Mouse (Mus musculus): Measurements from ENCODE around the gene Samd14.
"Not testable (repeated sequence)": the region's sequence is repeated elsewhere in the genome, so short reads cannot be mapped to it uniquely, and the experiment has no call there.

The Samd14 gene

DNA sequence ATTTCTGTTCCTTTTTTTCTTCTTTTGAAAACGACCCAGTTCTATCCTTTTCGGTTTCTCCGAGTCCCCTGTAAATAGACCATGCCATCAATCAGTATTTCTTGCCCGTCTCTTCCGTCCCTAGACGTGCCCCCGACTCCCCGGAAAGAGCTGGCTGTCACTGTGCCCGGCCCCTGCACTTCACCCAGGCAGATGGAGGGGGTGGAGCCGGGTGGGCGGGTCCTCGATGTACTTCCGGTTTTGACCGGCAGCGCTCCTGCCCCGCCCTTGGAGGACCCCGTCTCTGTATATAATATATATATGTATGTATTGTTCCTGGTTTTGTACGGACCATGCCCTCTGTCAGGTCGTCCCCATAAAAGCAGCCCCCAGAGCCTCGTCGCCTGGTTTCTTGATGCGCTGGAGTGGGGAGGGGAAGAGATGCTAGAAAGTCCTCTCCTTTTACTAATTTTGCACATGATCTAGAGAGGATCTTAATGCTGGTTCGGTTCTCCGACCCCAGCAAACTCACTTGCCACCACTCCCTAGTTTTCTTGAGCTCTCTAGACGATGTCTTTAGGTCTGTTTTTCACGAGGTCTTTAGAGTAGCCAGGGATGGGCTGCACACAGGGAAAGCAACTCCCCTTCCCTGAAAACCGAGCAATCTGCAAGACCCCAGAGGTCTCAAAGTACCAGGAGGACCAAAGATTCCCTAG, 3.0 kb upstream of the Samd14 start:
- peak; percentile 81 for DNase-seq

DNA sequence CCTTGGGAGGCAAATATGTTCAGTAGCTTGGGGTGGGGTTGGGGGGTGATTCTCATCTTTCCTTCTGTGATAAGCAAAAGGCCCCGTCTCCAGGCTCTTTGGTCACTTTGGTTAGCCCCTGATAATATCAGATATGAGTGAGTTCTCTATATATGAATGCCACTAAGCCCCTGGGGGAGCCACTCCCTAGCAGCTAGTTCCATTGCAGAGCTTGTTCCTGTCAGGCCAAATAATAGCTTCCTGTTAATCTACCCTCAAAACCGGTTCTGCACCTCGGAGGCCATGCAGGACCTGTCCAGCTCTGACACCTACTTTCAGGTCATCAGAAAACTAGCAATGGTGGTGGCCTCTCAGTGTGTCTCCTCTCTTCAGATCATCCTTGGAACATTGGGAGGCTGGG, 2.3 kb upstream of the Samd14 start:
- no peak for DNase-seq

DNA sequence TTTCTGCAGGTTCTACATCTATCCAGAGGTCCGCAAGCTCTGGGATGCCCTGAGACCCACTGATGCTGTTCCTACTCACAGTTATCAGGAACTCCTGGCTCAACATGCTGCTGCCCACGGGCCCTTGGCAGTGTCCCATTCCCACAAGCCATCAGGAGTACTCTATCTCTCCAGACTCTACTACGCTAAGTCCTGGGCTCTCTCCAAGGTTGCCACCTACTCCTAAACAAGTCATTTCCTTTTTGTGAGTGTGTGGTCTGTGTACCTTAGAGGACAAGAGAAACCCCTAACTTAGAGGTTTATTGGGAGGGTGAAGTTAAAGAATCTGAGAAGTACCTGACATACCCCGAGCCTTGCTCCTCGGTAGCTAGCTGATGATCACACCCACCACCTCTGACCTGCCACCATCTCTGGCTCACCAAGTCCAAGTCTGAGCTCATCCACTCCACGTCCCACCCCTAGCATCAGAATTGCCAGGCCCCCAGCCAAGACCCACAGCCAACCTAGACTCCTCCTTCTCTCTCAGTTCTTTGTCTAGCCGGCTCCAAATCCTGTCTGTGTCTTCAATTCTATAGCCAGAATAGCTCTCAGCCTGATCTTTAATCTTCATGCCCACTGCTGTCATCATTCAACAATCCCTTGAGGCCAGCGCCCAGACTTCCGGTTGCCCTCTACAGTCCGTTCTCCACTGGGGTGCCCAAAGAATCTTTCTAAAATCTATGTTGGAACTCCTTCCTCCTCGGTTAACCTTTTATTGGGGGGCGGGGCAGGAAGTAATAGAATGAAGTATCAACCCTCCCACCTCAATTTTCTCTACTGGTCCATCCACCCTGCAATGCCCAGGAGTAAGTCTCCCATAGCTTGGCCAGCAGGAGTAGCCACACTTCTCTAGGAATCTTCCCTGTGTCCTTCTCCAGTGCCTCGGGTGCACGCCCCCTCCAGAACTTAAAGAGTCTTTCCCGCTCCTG, 734 bp upstream of the Samd14 start:
- DNase-seq: no peak

DNA sequence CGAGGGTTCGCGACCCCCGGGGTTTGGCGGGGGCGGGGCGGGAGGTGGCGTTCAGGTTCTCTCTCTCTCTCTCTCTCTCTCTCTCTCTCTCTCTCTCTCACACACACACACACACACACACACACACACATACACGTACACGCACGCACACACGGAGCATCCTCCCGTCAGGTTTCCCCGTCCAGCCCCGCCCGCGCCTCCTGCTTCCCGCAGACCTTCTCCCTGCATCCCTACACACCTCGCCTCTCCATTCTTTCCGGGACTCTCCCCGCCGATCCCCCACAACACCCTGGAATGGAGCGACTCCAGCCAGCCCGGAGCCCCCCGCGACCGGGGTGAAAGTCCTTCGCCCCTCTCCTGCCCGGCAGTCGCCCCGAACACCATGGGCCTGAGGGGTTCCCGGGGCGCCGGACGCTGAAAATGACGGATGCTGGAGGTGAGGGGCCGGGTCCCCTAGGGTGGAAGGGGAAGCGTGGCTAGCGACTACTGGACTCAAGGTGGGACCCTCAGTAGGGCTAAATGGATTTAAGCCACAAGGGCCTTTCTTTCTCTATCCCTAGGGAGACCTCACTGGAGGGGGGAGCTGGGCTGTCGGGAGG, 561 bp downstream of the Samd14 start:
- peak; percentile 85 for DNase-seq

DNA sequence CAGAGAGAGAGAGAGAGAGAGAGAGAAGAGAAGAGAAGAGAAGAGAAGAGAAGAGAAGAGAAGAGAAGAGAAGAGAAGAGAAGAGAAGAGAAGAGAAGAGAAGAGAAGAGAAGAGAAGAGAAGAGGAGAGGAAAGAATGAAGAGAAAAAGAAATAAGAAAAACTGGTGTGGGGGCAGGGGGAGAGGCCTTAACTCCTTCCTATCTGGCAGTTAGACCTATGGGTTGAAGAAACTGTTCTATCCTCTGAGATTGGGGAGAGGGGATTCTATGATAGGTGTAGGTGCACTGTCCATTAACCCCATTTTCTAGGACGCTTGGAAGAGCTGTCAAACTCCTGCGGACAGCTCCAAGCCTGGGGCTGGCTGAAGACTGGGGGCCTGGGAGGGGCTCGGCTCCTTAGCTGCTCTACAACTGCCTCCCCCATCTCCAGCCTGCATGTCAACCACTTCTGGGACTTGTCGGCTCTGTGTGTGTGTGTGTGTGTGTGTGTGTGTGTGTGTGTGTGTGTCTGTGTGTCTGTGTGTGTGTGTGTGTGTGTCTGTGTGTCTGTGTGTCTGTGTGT, 1.2 kb downstream of the Samd14 start:
- DNase-seq: not testable (repeated sequence)

DNA sequence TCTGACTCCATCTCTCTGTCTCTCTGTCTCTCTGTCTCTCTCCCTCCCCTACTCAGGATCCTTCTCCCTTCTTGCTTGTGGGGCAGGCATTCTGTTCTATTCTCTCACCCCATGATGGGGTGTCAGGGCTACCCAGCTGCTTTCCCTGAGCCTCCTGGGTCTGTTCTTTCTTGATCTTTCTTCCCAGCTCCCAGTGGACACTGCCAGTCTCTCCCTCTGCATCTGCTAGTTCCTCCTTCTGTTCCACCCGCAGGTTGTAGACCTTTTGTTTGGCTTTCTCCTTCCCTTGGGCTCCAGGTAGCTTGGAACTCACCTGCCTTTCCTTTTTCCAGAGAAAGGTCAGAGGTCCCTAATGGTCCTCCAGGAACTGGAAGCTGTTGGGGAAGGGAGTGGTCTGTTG, 1.7 kb downstream of the Samd14 start:
- DNase-seq: no peak

DNA sequence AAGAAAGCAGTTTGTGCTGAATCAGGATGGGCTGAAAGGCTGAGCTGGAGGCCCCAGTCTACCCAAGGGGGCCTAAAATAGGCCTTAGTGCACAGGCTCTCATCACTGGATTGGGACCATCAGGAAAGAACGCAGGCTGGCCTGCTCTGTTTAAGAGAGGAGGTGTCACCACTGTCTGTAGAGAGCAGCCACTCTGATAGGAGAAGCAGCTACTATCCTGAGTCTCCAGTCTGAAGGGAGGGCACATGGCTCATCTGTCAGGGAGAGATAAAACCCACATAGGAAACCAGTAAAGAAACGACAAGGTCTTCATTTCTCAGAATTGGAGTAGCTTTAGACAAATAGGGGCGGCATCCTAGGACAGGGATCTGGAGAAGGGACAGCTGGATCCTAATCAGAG, 2.4 kb downstream of the Samd14 start:
- no peak for DNase-seq

DNA sequence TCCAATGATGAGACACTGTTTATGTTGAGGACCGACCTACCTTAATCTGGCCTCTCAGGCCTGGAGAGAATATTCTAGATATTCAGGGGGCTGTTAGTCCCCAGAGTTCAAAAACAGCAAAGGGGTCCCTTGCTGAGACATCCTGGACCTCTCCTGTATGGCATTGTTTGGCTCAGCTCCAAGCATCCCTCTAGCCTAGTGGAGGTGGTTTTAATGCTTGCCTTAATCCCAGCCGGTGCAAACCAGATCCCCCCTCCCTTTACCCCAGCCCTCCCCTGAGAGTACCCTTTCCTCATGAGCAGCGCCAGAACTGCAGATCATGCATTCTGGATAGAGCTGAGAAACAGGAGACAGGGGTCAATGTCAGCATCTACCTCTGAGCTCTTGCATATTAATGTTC, 2.8 kb downstream of the Samd14 start:
- no peak for DNase-seq

DNA sequence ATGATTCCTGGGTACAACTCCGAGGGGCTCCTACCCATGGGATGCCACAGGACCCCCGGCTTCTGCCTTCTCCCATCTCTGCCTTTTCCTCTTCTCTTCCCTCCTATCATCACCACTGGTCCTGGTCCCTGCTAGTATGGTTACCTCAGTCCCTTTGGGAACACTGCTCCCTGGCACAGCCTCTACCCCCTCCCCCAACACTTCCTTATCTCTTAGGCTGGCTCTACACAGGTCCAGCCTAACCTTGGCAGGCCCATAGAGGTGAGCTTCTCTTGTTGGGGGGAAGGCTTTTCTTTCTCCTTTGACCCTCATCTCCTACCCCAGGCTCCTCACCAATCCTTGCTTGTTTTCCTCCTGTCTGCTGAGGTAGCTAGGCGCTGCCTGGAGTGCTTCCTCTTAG, 5.8 kb downstream of the Samd14 start:
- no peak for DNase-seq

DNA sequence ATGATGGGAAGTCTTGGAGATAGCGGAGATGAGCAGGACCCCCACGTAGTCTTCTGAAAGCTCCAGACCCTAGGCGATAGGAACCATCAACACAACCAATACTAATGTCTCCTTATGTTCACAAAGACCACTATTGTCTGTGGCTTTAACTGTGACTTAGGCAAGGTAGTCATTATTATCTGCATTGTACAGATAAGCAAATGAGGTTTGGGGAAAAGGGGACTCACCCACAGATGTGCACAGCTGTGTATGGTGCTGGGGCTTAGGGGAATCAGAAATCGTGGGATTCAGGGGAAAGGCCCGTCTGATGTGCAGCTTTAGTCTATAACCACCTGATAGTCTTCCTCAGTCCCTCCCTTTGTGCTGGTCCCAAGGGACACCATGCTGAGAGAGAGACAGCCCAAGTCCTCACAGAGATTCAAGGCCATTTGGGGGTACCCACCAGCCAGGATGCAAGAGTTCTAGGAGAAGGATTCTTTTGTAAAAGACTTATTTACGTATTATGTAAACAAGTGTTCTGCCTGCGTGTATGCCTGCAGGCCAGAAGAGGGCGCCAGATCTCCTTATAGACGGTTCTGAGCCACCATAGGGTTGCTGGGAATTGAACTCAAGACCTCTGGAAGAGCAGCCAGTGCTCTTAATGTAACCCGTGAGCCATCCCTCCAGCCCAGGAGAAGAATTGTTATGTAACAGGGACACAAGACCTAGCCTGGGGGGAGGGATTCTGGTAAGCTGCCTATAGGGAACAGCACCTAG, 12.7 kb downstream of the Samd14 start:
- DNase-seq: no peak

DNA sequence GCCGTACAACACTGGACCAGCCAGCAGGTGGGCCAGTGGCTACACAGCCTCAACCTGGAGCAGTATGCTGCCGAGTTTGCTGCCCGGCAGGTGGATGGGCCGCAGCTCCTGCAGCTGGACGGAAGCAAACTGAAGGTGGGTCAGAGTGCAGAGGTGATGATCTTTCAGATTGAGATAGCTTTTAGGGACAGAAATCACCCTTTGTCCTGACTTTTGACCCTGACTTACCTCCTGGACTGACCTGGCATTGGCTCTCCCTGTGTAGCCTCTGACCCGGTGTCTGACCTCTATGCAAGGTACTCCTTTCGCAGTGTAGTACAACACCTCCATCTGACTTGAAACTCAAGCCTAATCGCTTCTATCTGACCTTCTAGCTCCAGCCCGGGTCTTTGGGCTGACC, 13.8 kb downstream of the Samd14 start:
- no peak for DNase-seq

DNA sequence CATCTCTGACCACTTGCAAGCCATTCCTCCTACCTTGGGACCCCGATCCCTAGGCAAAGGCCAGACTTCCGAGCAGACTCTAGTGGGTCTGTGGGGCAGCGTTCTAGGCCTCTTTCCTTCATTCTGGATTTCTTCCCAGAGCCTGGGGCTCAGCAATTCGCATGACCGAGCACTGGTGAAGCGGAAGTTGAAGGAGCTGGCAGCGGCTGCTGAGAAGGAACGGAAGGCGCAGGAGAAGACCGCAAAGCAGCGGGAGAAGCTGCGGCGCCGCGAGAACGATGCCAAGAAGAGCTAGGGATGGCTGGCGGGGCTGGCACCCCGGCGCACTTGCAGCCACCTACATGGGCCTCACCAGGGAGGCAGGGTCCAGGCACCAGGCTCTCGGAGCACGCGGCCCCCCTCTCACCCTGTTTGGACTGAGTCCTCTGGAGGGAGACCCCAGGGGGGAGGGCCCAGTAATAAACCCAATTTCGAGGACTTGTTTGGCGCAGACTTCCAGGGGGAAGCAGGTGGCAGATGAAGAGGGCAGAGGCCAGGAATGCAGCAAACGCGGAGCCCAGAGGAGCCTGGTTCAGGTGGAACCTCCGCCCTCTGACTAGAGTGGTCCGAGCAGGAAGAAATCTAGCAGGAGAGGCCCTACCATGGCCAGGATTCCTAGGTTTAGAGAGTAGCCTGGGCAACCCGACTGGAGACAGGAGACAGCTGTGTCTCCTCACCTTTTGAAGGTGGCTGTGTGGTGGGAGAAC, 14.9 kb downstream of the Samd14 start:
- DNase-seq: peak; percentile 96

DNA sequence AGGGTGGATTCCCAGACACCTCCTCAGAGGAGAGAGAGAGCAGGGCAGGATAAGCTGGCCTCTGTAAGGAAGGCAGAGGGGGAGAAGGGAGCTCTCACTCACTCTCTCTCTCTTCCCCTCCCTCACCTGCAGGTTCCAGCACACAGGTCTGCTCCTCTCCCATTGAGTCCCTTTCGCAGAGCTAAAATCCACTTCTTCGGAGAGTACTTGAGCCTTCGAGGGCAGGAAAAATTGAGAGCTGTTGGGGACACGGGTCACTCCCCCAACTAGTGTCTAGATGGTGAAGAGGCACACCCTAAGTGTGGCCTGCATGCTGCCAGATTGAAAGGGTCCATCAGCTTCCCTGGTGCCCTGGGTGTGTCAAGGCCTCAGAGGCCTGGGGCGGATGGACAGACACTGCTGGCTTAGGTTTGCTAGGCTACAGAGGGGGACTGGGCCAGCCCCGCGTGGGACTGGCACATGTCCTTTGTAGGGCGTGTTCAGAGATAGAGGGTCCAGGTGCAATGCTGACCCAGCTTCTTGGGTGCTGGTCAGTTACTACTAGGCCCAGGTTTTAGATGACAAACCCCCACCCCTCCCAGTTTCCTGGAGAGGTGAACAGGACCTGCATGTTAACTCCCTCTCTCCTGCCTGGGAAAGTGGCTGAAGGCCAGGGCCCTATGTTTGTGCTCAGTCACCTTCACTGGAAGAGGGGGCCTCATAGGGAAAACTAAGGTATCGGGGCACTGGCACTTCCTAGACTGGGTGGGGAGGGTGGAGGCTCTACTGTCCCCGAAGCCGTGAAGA, 15.7 kb downstream of the Samd14 start:
- DNase-seq: peak; percentile 73

DNA sequence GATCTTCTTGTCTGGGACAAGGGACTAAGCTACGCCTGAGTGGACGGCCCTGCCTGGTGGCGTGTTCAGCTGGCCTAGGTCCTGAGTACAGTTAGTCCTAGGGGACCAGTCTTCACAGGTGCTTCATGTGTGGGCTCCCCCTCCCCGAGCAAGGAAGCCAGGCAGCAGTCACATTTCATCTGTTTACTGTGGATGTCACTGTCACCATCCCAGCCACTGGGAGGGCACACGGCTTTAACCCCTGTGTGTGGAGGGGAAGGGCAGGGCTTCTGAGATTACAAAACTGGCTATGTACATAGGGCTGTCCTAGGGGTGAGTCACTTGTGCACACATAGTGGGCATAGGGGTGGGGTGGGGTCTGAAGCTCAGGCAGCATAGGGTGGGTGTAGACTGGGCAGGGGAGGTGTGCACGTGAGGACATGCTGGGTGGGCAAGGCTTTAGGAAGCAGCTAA, 16.4 kb downstream of the Samd14 start:
- DNase-seq: no peak

DNA sequence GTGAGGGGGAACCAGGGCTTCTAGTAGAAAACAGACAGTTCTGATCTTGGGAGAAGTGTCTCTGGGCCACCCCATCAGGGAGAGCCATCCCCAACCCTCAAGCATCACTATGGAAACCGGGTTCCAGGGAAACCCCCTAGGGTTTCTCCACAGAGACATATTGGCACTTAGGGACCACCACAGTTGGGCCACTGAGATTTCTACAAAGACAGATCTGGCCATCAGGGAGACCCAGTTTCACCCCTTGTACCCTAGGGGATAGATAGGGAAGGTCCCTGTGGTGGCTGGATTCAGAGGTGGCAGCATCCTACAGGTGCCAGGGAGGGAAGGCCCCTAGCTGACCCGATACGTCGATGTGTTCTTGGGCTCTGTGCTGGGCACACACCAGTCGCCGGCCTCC, 17.2 kb downstream of the Samd14 start:
- no peak for DNase-seq

DNA sequence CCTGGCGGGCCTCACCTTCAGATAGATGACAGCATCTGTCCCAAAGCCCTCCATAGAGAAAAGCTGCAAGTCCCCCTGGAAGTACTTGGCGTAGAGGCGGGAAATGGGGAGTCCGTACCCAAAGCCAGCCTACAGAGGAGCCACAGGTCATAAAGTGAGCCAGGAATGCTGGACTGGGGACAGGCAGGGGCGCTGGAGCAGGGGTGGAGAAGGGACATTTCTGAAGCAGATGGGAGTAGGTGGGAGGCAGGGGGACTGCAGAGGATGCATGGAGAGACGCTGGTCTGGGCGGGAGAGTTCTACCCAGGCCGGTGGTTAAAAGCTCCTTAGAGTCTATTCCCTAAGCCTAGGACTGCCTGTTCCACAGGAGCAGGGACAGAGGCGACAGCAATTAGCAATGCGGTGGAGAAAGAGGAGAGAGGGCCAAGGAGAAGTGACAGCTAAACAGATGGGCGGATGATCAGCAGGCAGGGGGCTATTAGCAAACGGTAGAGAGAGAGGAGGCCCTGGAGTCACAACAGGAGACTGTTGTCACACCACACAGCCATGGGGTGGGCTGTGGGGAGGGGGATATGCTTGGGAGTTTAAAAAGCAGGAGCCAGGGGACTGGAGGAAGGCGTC, 18.3 kb downstream of the Samd14 start:
- DNase-seq: no peak

DNA sequence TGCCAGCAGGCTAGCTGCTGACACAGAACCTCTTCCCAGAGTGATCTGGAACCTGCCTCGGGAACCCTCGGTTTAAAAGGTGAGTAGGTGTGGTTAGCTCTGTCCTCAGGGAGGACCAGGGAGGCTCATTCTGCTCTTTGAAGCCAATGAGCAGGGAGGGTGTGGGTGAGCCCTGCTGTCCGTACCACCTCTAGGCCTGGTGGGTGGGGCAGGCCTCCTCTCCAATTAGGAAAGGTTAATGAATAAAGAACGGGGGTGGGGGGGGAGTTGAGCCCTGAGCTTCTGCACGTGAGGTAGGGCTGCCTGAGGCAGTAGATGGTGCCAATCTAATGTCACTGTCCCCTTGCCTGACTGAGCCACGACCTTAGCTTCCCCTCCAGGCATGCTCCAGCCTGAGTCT, 23.3 kb downstream of the Samd14 start:
- DNase-seq: peak; percentile 41

DNA sequence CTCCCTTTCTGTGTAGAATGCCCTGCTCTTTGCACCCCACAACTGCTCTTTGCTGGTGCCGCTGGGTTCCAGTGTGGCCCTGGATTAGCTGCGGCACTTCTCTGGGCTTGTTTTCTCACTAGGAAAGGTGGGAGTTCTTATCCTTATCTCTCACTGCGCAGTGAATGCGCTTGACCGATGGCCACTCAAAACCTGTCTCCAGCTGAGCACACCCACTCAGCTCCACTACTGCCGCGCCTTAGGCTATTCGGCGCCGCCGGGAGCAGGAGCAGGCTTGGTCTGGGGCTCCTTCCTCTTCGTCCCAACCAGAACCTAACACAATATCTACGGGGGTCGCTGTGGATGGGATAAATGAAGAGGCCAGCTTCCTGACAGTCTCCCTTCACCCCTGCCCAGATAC, 23.9 kb downstream of the Samd14 start:
- peak; percentile 41 for DNase-seq

DNA sequence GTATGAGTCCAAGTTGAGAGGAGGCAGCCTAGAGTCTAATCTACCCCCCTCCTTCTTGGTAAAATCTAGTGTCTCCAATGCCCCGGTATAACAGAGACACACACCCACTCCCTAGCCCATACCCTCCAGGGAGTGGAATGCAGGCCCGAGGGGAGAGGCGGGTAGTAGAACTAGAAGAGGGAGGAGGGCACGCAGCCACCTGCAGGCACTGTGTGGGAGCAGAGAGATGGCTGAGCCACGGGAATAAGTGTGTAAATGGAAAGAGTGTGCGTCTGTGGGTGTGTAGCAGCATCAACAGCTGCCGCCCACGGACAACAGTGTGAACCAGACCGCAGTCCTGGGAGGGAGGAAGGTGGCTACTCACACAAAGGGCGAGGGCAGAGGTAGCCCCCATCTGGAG, 25.2 kb downstream of the Samd14 start:
- DNase-seq: no peak

DNA sequence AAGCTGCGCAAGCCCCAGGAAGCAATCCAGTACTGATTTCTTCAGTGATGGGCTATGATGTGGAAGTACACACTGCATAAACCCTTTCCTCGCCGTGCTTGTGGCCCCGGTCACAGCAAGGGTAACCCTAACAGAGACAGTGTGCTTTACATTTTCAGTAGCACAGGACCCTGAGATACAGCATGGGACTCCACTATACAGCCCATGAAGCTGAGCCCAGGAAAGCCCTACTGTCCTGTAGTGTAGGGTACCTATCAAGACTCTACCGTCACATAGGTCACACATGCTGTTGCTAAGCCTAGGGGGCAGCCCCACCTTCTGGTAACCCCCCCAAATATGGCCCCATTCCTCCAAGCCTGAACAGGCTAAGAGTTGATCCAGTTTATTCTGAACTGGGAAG, 26.8 kb downstream of the Samd14 start:
- DNase-seq: peak; percentile 59

DNA sequence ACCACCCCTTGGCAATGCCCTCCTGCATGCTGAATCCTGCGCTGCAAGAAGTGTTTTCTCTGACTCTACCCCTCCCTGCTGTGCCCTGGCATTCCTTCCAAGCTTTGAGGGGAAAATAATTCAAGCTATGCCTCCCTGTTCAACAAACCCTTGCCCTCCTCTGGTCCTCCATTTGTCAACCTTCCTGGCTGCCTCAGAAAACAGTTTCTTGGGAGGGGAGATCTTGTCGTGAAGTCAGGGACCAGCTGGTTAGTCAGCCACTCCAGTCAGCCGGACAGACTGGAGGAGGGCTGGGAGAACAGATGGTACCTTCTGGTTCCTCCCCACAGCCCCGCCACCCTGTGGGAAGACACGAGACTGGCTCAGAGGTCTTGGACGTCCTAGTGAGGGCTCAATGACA, 27.6 kb downstream of the Samd14 start:
- peak; percentile 93 for DNase-seq

Measured in cerebellum, adult 9-11 months (tissue).